9 mouse cellular contexts compared by ENCODE assay signal in genomic region chr12:86793830-86794229, GRCm38 (mm10). TPM values are rescaled to one million over a fixed set of nuclear protein-coding genes. Genes with fewer than 3 reads are reported as not detected.
DNase-seq lines count a peak whose midpoint lies in the region; ATAC-seq and TF ChIP-seq lines count a peak whose summit lies in the region.
"Had no signal": no experiment of that assay in that cellular context is flagged by ENCODE, and none has a peak within 500 bp of the region (broad histone marks: within the 10 kb centered on the region; RNA-seq: fewer than 3 reads in every experiment).

No protein-coding gene starts in this region.

- no peak for TF ChIP-seq POLR2A in liver, adult 2 months (IDR thresholded peaks at IDR 0.05; ENCODE audit: extremely low read depth, insufficient read depth, low read length)

- peak; percentile 87 for DNase-seq in liver, adult 2 months (ENCODE audit: extremely low read depth, low read depth, low spot score)
- no peak for DNase-seq in liver
- DNase-seq in cerebellum, postnatal 25 days: peak; percentile 40 to 45
- DNase-seq in heart, postnatal 14 days: peak; percentile 73 to 79
- no peak for DNase-seq in right cerebral cortex, postnatal 36 days (ENCODE audit: low spot score in 2 of 2)
- DNase-seq in embryo, embryonic 10 days (ENCODE audit: low spot score): no peak
- DNase-seq in right cerebral cortex, adult 2 months (ENCODE audit: low spot score in 2 of 2): no peak

- H3K36me3 ChIP-seq in liver, adult 2 months (ENCODE audit: control insufficient read depth, insufficient read depth, low read length): no peaks in the 10 kb centered on the region
- no peaks in the 10 kb centered on the region for H3K36me3 ChIP-seq in lung, embryonic 15.5 days

- no peak for TF ChIP-seq CTCF in liver, adult 2 months (IDR thresholded peaks at IDR 0.05; ENCODE audit: low read depth, low read length)

- H3K27me3 ChIP-seq in liver, adult 2 months (ENCODE audit: control insufficient read depth, insufficient read depth, low read length): no peaks in the 10 kb centered on the region
- no peaks in the 10 kb centered on the region for H3K27me3 ChIP-seq in lung, embryonic 15.5 days

- peaks cover 17% of the 10 kb centered on the region for H3K4me1 ChIP-seq in liver, adult 2 months (ENCODE audit: control insufficient read depth, insufficient read depth, low read length)
- peaks cover 43% of the 10 kb centered on the region for H3K4me1 ChIP-seq in lung, embryonic 15.5 days

- no peak overlapping the region for H3K4me3 ChIP-seq in liver, adult 2 months (ENCODE audit: insufficient read depth, low read depth, low read length)
- H3K4me3 ChIP-seq in lung, embryonic 15.5 days: no peak overlapping the region

- no peaks in the 10 kb centered on the region for H3K9me3 ChIP-seq in lung, embryonic 15.5 days

- H3K27ac ChIP-seq in liver, adult 2 months (replicated peaks; ENCODE audit: insufficient read depth, low read depth, low read length): peak overlapping the region; percentile 10; the same call in 1 of the 2 replicates
- peak overlapping the region; percentile 45 for H3K27ac ChIP-seq in lung, embryonic 15.5 days

- H3K9ac ChIP-seq in liver, adult 2 months (ENCODE audit: low read depth, low read length): no peak overlapping the region
- H3K9ac ChIP-seq in lung, embryonic 15.5 days: no peak overlapping the region

- ATAC-seq in lung, embryonic 15.5 days (ENCODE audit: borderline replicate concordance, extremely low read depth, low FRiP score, low TSS enrichment): peak; percentile 60; the same call in 1 of the 2 replicates

- H3K4me2 ChIP-seq in lung, embryonic 15.5 days: no peak overlapping the region

- intact Hi-C loops in heart, postnatal 14 days (cut with DNase I): loop anchor here (2.0 kb wide), 2 partner anchors 13 to 21 kb away; no protein-coding TSS in a partner anchor

- WGBS in liver, adult 2 months: 15% methylated on average over 3 of the region's 3 CpGs
- whole genome bisulfite sequencing in lung, embryonic 15.5 days: 15% methylated on average over 3 of the region's 3 CpGs

- no peaks in the 10 kb centered on the region for H3K79me2 ChIP-seq in liver, adult 2 months (ENCODE audit: control insufficient read depth, insufficient read depth, low read length)

RNA-seq across cellular contexts. Expression of gene Lrrc74a, which starts 59.7 kb away (rescaled TPM):
- not detected in 2 replicates for total RNA-seq in liver, adult 2 months (2014; rRNA removed)
- not detected in 2 replicates for polyA plus RNA-seq in liver, adult 2 months (2012; rRNA removed)
- not detected for total RNA-seq in heart, postnatal 14 days (2021)
- polyA plus RNA-seq in lung, embryonic 15.5 days (2015; fragmentation: Nextera tagmentation; extraction: Ambion mirVana): not detected in 2 replicates
- total RNA-seq: gastrocnemius, postnatal 36 days had no signal

Comparison
In these comparisons a context has a peak if more than half of its experiments do, and no peak if none do; other contexts are left out.
1. DNase-seq: peak in liver, adult 2 months (single experiment), cerebellum, postnatal 25 days (2 of 2) and heart, postnatal 14 days (2 of 2); none in liver (single experiment), right cerebral cortex, postnatal 36 days (0 of 2), embryo, embryonic 10 days (single experiment) and right cerebral cortex, adult 2 months (0 of 2).